Mouse (Mus musculus): Measurements from ENCODE around the gene Dglucy.

- TF ChIP-seq CTCF (IDR thresholded peaks at IDR 0.05; ENCODE audit: low read depth) (no peak), EP300 (IDR thresholded peaks at IDR 0.05; ENCODE audit: low read depth) (no peak)
Observed at GRCm38 (mm10) chr12:100865072-100865471, 86.2 kb downstream of the Dglucy start.
